Mouse (Mus musculus): ENCODE measurements at regions not wholly inside any gene's neighbourhood (a gene's known extent, or its start where the extent isn't known, plus 50 kb on each side); places are given as distances from the start of the nearest gene placed in this dataset.
"Not testable (repeated sequence)": the region's sequence is repeated elsewhere in the genome, so short reads cannot be mapped to it uniquely, and the experiment has no call there.

GRCm38 (mm10) chr14:53032498-53032897, 536.9 kb upstream of the Olfr1507 start:
- TF ChIP-seq CTCF, POLR2A (IDR thresholded peaks at IDR 0.05; ENCODE audit: extremely low read depth, insufficient read depth, low read length): not testable (repeated sequence)
